Mouse (Mus musculus) heart, embryonic 11.5 days (tissue): Measurements from ENCODE around the gene Pyroxd2. TPM values are rescaled to one million over a fixed set of nuclear protein-coding genes. Genes with fewer than 3 reads are reported as not detected.
"Not testable (repeated sequence)": the region's sequence is repeated elsewhere in the genome, so short reads cannot be mapped to it uniquely, and the experiment has no call there.

Source experiments
- ATAC-seq: fragments of 200-750 bp; cut with Nextera tagmentation; replicated peaks from 2 replicates; pipeline ENCODE4 v1.8.0; 2017; ENCODE audit warnings: moderate library complexity; ENCODE audit not compliant: insufficient number of reproducible peaks, low FRiP score, low TSS enrichment
- H3K27ac ChIP-seq: fragments of 300-500 bp; sonication (generic); 2 replicates; pipeline ENCODE4 v1.5.1; 2014; ENCODE audit warnings: mild to moderate bottlenecking, low read depth, low read length
- H3K27me3 ChIP-seq: fragments of 300-500 bp; sonication (generic); 2 replicates; pipeline ENCODE4 v1.6.1; 2014; ENCODE audit warnings: mild to moderate bottlenecking, low read length, mixed read lengths; ENCODE audit not compliant: control insufficient read depth, insufficient read depth
- H3K36me3 ChIP-seq: fragments of 300-500 bp; sonication (generic); 2 replicates; pipeline ENCODE4 v1.6.1; 2014; ENCODE audit warnings: mild to moderate bottlenecking, low read length, moderate library complexity, mixed read lengths; ENCODE audit not compliant: control insufficient read depth, insufficient read depth
- H3K4me1 ChIP-seq: fragments of 300-500 bp; sonication (generic); 2 replicates; pipeline ENCODE4 v1.6.1; 2014; ENCODE audit warnings: low read length; ENCODE audit not compliant: control insufficient read depth, insufficient read depth
- H3K4me2 ChIP-seq: fragments of 300-500 bp; sonication (generic); 2 replicates; pipeline ENCODE4 v1.6.1; 2014; ENCODE audit warnings: mild to moderate bottlenecking, moderate library complexity
- H3K4me3 ChIP-seq: fragments of 300-500 bp; sonication (generic); 2 replicates; pipeline ENCODE4 v1.5.1; 2014; ENCODE audit warnings: low read depth, low read length
- H3K9ac ChIP-seq: fragments of 300-500 bp; sonication (generic); 2 replicates; pipeline ENCODE4 v1.6.1; 2014; ENCODE audit warnings: mild to moderate bottlenecking, low read depth, low read length, moderate library complexity
- H3K9me3 ChIP-seq: fragments of 300-500 bp; sonication (generic); replicated peaks from 2 replicates; pipeline ENCODE4 v1.6.1; 2016; ENCODE audit warnings: low read length; ENCODE audit not compliant: control insufficient read depth
- WGBS: fragments of 180-500 bp; shearing (Covaris S2); extraction: QIAGEN DNeasy Blood & Tissue Kit; methylation state at CpG from one replicate; pipeline ENCODE4 v1.1.7; 2014; ENCODE audit not compliant: insufficient replicate concordance; 5-methylcytosine and 5-hydroxymethylcytosine counted together
- polyA plus RNA-seq: library from polyadenylated mRNA; unstranded; fragments of >200 nt; fragmentation: Nextera tagmentation; extraction: Ambion mirVana; gene quantifications from 2 replicates; pipeline ENCODE4 v1.2.1, GENCODE M21; 2014

Pyroxd2 gene
- polyA plus RNA-seq, result 2.3 TPM in 2 replicates

DNA sequence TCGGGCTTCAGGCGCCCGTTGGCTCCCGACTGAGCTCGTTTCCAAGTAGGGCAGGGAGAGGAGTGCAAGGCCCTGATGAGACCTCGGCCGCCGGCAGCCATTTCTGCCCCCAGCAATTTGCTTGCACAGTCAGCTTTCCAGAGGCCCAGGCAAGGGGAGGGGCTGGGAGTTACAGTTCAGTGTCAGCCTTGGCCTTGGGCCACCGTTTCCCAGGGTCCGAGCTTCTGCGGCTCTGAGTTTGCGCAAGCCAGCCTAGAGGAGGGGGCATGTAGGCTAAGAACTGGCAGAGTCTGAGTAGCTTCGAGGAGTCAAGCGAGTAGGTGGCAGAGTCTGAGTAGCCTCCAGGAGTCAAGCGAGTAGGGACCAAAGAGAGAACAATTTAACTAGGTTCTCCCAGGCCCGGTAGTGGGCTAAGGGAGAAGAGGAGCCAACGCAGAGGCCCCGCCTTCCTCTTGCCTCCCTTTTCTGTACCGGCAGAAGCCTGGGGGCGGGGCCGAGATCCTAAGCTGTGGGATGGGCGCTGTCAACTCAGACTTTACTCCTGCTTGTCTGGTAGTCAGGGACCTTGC is at the start of gene Pyroxd2:
Gene Pyroxd2 (minus strand): TSS at position 413 of the 569 bp plus-strand sequence.
- peak; percentile 81 for ATAC-seq
- peak within 1 kb of the TSS; percentile 76 for H3K9ac ChIP-seq
- H3K27me3 ChIP-seq, result no peaks in the 10 kb centered on the region
- H3K36me3 ChIP-seq, result no peaks in the 10 kb centered on the region
- peak within 1 kb of the TSS; percentile 67 for H3K4me2 ChIP-seq
- 3% methylated on average over 22 of the region's 22 CpGs for WGBS
- H3K9me3 ChIP-seq, result no peaks in the 10 kb centered on the region
- H3K27ac ChIP-seq, result peak within 1 kb of the TSS; percentile 95
- H3K4me1 ChIP-seq, result peaks cover 34% of the 10 kb centered on the region
- peak within 1 kb of the TSS; percentile 36 for H3K4me3 ChIP-seq

DNA sequence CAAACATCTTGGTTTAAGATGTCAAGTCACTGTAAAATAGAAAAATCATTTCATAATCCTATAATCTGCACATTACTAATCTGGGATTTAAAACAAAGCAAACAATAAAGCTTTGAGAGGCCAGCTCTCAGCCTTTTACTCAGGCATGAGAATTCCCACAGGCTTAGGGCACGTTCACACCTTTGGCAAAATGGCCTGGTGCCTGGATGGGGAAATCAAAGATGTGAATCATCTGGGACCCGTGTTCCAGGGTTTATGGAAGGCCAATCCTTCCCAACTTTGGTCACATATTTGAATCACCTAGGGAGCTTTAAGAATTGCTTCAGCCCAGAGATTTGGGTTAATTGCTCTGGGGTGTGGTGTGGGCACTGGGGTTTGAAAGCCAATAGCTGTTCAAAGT is 45.3 kb upstream of the Pyroxd2 start:
- Histone ChIP-seq H3K27ac (no peak overlapping the region), H3K4me3 (no peak overlapping the region), H3K36me3 (no peaks in the 10 kb centered on the region), H3K27me3 (peaks cover 10% of the 10 kb centered on the region; the same call in 1 of the 2 replicates), H3K9ac (no peak overlapping the region), H3K4me1 (peaks cover 3% of the 10 kb centered on the region; the same call in 1 of the 2 replicates), H3K4me2 (no peak overlapping the region), H3K9me3 (no peaks in the 10 kb centered on the region)
- no peak for ATAC-seq
- WGBS, result 54% methylated on average over 2 of the region's 2 CpGs

DNA sequence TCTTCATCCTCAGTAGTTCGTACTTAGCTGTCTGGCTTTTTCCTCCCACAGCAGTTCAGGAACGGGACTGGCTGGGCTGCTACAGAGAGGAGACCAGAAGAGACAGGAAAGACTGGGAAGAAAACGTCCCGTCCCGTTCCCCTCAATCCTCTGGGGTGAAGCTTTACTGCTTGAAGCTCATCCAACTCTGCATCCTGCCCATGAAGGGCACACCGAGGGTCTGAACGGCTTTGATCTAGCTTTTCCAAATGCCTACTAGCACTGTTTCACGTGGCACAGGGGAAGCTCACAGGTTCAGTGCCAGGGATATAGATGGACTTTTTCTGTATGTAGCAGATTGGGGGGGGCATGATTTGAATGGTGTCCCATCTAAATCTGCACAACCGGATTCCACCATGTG is 43.2 kb upstream of the Pyroxd2 start:
- Histone ChIP-seq H3K4me3 (peak overlapping the region; percentile 44), H3K9ac (no peak overlapping the region), H3K27ac (no peak overlapping the region), H3K27me3 (peaks cover 10% of the 10 kb centered on the region; the same call in 1 of the 2 replicates), H3K4me2 (peak overlapping the region; percentile 82), H3K9me3 (no peaks in the 10 kb centered on the region), H3K4me1 (peaks cover 3% of the 10 kb centered on the region; the same call in 1 of the 2 replicates), H3K36me3 (no peaks in the 10 kb centered on the region)
- ATAC-seq, result no peak
- 35% methylated on average over 9 of the region's 9 CpGs for WGBS

DNA sequence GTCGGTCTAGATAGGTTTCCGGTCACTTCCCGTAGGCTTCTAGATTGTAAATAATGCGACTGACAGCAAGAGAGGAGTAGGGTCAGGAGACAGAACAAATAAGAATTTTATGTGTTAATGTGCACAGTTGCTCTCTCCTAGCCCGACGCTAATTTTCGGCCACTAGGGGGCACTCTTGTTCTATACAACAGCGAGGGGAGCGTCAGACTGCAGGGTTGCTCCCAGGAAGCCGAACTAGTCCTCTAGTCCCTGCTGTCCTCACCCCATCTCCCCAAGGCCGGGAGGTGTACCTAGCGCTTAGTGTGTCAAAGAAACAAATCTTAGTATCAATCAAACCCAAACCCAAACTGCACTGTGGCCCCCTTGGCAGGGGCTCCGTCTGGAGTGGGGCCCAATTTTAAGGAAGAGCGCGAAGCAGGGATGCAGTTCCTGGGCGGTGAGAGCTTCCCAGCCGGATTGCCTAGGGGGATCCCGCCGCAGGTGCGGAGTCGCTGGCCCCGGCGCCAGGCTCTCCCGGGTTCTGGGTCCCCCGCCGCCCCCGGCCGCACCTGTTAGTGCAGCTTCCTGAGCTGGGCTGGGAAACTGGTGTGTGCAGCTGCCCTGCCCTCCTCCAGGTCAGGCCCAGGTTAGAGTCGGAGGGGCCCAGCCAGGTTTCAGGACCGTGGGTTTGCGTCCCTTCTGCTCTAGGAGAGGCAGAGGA is 42.5 kb upstream of the Pyroxd2 start:
- peak; percentile 67 for ATAC-seq
- Histone ChIP-seq H3K9me3 (no peaks in the 10 kb centered on the region), H3K4me3 (peak overlapping the region; percentile 44), H3K27ac (no peak overlapping the region), H3K9ac (no peak overlapping the region; the same call in 1 of the 2 replicates), H3K27me3 (peaks cover 10% of the 10 kb centered on the region; the same call in 1 of the 2 replicates), H3K4me1 (peaks cover 3% of the 10 kb centered on the region; the same call in 1 of the 2 replicates), H3K36me3 (no peaks in the 10 kb centered on the region), H3K4me2 (peak overlapping the region; percentile 82)
- 1% methylated on average over 31 of the region's 31 CpGs for WGBS

DNA sequence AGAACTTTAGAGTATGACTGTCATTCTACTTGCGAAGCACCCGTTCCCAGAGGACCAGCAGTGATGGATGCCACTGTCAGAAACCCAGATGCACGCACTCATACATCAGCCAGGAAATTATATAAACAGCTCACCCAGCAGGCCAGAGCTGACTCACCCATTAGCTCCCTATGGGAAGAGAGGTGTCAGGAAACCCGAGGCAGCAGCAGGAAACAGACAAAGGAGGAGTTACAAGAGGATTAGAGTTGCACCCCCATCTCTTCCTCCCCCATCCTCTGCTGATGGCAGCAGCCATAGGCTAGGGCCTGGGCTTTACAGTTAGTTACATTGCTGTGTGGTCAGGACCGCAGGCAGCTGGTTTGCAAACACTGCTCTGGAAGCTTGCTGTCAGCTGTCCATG is 35.7 kb upstream of the Pyroxd2 start:
- Histone ChIP-seq H3K27me3 (peaks cover 12% of the 10 kb centered on the region; the same call in 1 of the 2 replicates), H3K4me3 (no peak overlapping the region), H3K36me3 (no peaks in the 10 kb centered on the region), H3K27ac (no peak overlapping the region), H3K4me1 (no peaks in the 10 kb centered on the region; the same call in 1 of the 2 replicates), H3K9ac (0 out of 2 replicates have a peak overlapping the region, but pooled peaks have one; percentile 28), H3K9me3 (no peaks in the 10 kb centered on the region), H3K4me2 (no peak overlapping the region)
- ATAC-seq, result no peak
- WGBS, result 31% methylated on average over 5 of the region's 5 CpGs

DNA sequence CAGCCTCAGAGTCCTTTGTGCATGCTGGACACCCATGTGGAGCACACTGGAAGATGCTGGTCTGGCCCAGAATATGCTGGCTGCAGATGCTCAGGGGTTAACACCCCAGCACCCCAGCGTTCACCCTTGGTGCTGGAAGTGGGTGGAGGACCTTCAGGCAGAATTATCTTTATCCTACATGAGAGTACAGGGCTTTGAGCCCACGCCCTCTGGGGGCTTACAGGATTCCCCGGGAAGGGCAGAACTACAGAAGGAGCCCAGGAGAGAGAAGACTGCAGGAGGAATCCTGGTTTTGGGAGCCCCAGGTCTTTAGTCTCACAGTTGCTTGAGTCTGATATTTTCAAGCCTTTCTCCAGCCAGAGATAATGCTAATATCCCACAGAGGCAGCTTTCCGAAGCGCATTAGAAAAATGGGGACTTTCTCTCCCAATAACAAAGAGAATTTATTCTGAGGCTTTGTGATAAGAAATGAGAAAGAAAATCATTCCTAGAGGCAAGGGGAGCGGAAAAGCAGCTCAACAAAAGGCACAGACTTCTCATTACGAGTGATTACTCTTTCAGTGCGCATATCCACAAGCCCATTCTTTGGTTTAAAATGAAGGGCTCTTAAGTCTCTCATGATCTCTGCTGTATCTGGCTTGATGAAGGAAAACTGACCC is 33.1 kb upstream of the Pyroxd2 start:
- H3K4me3 ChIP-seq, result no peak overlapping the region
- no peak overlapping the region for H3K4me2 ChIP-seq
- H3K9ac ChIP-seq, result no peak overlapping the region
- H3K27ac ChIP-seq, result no peak overlapping the region
- H3K36me3 ChIP-seq, result no peaks in the 10 kb centered on the region
- peaks cover 12% of the 10 kb centered on the region; the same call in 1 of the 2 replicates for H3K27me3 ChIP-seq
- H3K4me1 ChIP-seq, result no peaks in the 10 kb centered on the region; the same call in 1 of the 2 replicates
- WGBS, result 47% methylated on average over 8 of the region's 8 CpGs
- no peaks in the 10 kb centered on the region for H3K9me3 ChIP-seq
- ATAC-seq, result no peak

DNA sequence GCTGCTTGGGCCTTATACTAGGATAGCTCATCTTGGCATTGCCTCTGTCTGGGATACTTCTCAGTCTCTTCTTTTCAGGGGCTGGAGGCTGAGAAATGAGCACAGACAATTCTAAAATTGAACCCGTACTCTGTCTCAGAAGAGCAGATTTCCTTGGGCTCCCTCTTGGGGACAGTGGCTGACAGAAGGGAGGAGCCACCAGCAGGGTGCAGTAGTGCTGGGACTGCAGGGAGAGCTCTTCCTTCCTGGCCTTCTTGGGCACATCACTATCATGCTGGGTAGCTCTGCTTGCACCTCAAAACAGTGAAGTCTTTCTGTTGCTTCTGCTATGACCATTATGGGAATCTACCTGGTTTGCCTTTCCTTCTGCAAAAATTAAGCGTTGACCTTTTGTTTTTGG is 32.6 kb upstream of the Pyroxd2 start:
- H3K27me3 ChIP-seq, result peaks cover 12% of the 10 kb centered on the region; the same call in 1 of the 2 replicates
- H3K27ac ChIP-seq, result no peak overlapping the region
- H3K9ac ChIP-seq, result no peak overlapping the region
- WGBS, result 17% methylated on average over 2 of the region's 2 CpGs
- H3K4me1 ChIP-seq, result no peaks in the 10 kb centered on the region; the same call in 1 of the 2 replicates
- no peak overlapping the region for H3K4me2 ChIP-seq
- ATAC-seq, result no peak
- no peaks in the 10 kb centered on the region for H3K36me3 ChIP-seq
- H3K9me3 ChIP-seq, result no peaks in the 10 kb centered on the region
- H3K4me3 ChIP-seq, result no peak overlapping the region

DNA sequence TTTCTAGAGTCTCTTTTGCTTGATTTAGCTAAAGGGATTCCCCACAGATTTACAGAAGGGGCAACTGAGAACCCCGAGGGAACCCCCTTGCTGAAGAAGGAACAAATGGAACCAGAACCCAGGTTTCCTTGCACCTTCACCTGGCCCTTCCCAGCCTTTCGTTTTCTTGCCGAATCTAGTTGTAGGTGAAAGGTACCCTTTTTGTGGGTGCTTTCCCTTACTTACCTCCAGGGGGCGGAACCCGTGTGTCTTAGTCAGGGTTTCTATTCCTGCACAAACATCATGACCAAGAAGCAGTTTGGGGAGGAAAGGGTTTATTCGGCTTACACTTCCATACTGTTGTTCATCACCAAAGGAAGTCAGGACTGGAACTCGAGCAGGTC is 27.6 kb upstream of the Pyroxd2 start:
- not testable (repeated sequence) for H3K9me3 ChIP-seq, H3K4me1 ChIP-seq, H3K27me3 ChIP-seq, H3K36me3 ChIP-seq, ATAC-seq
- 48% methylated on average over 7 of the region's 7 CpGs for WGBS
- peak overlapping the region; percentile 64 for H3K4me3 ChIP-seq
- peak overlapping the region; percentile 78 for H3K9ac ChIP-seq
- peak overlapping the region; percentile 63 for H3K27ac ChIP-seq
- peak overlapping the region; percentile 81 for H3K4me2 ChIP-seq
